Mouse (Mus musculus) frontal cortex, adult 2 months (tissue): Measurements from ENCODE around the gene Gna11. TPM values are rescaled to one million over a fixed set of nuclear protein-coding genes. Genes with fewer than 3 reads are reported as not detected.

ENCODE experiments used
- DNase-seq, 2 experiments: peaks; one replicate each; pipeline ENCODE4 v3.0.0; 2022; ENCODE audit warnings: low spot score in 1 of 2; ENCODE audit errors: extremely low spot score in 1 of 2
- polyA plus RNA-seq: library from polyadenylated mRNA; depleted of rRNA; stranded (reverse); fragments of >200 nt; gene quantifications from 2 replicates; pipeline ENCODE4 v1.2.3, GENCODE M21; 2012

The Gna11 gene
- polyA plus RNA-seq, 1 experiment: 147 TPM

- no peak for DNase-seq
Observed at GRCm38 (mm10) chr10:81510246-81510810, 34.7 kb downstream of the Gna11 start.

GRCm38 (mm10) chr10:81507691-81508489, 37.1 kb downstream of the Gna11 start:
- DNase-seq: no peak

GRCm38 (mm10) chr10:81507095-81507494, 37.9 kb downstream of the Gna11 start:
- DNase-seq: no peak

GRCm38 (mm10) chr10:81505016-81505664, 39.9 kb downstream of the Gna11 start:
- DNase-seq: no peak

- peak in 1 of 2 experiments; percentile 97 for DNase-seq
Observed at GRCm38 (mm10) chr10:81502658-81503057, 42.3 kb downstream of the Gna11 start.

- DNase-seq: no peak
Observed at GRCm38 (mm10) chr10:81501863-81502262, 43.1 kb downstream of the Gna11 start.

GRCm38 (mm10) chr10:81500032-81500431, 45.0 kb downstream of the Gna11 start, which contains the start of gene S1pr4:
TSS of gene S1pr4 (minus strand) at chr10:81500132.
- no peak for DNase-seq

- DNase-seq: no peak
Observed at GRCm38 (mm10) chr10:81499250-81499901, 45.6 kb downstream of the Gna11 start.

GRCm38 (mm10) chr10:81498316-81499249, 46.4 kb downstream of the Gna11 start:
- no peak for DNase-seq

GRCm38 (mm10) chr10:81497401-81498270, 47.4 kb downstream of the Gna11 start:
- no peak for DNase-seq

GRCm38 (mm10) chr10:81496969-81497368, 48.0 kb downstream of the Gna11 start:
- no peak for DNase-seq

- peak; percentile 99 for DNase-seq
Observed at GRCm38 (mm10) chr10:81496264-81496901, 48.6 kb downstream of the Gna11 start, which contains the start of gene Ncln. TSS of gene Ncln (minus strand) at chr10:81496392.

GRCm38 (mm10) chr10:81495616-81496263, 49.2 kb downstream of the Gna11 start:
- DNase-seq: no peak

- DNase-seq: no peak
Observed at GRCm38 (mm10) chr10:81495151-81495550, 49.8 kb downstream of the Gna11 start.

- no peak for DNase-seq
Observed at GRCm38 (mm10) chr10:81494260-81495041, 50.5 kb downstream of the Gna11 start.

GRCm38 (mm10) chr10:81493601-81494220, 51.3 kb downstream of the Gna11 start:
- DNase-seq: no peak
